Mouse (Mus musculus) megakaryocyte progenitor cell, adult 5-6 weeks (primary cell): Measurements from ENCODE around the gene Polk. TPM values are rescaled to one million over a fixed set of nuclear protein-coding genes. Genes with fewer than 3 reads are reported as not detected.

Experiments
- ATAC-seq: replicated peaks from 2 replicates; pipeline ENCODE4 v1.8.0; 2016; ENCODE audit warnings: mild to moderate bottlenecking, moderate TSS enrichment, inconsistent platforms; ENCODE audit not compliant: poor library complexity
- total RNA-seq, 2 experiments: library from RNA; stranded (forward) in 1 of 2; stranded (reverse) in 1 of 2; fragments of 157-497, 149-512 nt in 1 of 2; fragments of 200-1000 nt in 1 of 2; gene quantifications; 2 replicates each; pipeline versions ENCODE4 v1.2.3 to v1.2.4; 2015 to 2017

Gene Polk
- total RNA-seq, 2 experiments from 2014 or later: 9.3 to 20.9 TPM

GRCm38 (mm10) chr13:96530064-96530463, 12.3 kb downstream of the Polk start:
- no peak for ATAC-seq

GRCm38 (mm10) chr13:96529542-96529941, 12.8 kb downstream of the Polk start:
- no peak for ATAC-seq

GRCm38 (mm10) chr13:96528776-96529175, 13.6 kb downstream of the Polk start:
- ATAC-seq: no peak

GRCm38 (mm10) chr13:96527856-96528255, 14.5 kb downstream of the Polk start:
- ATAC-seq: peak; percentile 65

GRCm38 (mm10) chr13:96527022-96527421, 15.4 kb downstream of the Polk start:
- no peak for ATAC-seq

GRCm38 (mm10) chr13:96521294-96521693, 21.1 kb downstream of the Polk start:
- peak; percentile 54 for ATAC-seq

GRCm38 (mm10) chr13:96517335-96517734, 25.0 kb downstream of the Polk start:
- no peak for ATAC-seq

GRCm38 (mm10) chr13:96516249-96516648, 26.1 kb downstream of the Polk start:
- ATAC-seq: peak; percentile 37; the same call in 1 of the 2 replicates

- no peak for ATAC-seq
Measured at GRCm38 (mm10) chr13:96514154-96514942, 28.0 kb downstream of the Polk start.

GRCm38 (mm10) chr13:96511893-96512292, 30.5 kb downstream of the Polk start:
- no peak for ATAC-seq

- ATAC-seq: no peak
Measured at GRCm38 (mm10) chr13:96511262-96511661, 31.1 kb downstream of the Polk start.

GRCm38 (mm10) chr13:96510635-96511034, 31.7 kb downstream of the Polk start:
- peak; percentile 81 for ATAC-seq

GRCm38 (mm10) chr13:96507541-96507940, 34.8 kb downstream of the Polk start:
- ATAC-seq: no peak

GRCm38 (mm10) chr13:96506313-96506712, 36.1 kb downstream of the Polk start:
- 0 out of 2 replicates have a peak, but pooled peaks have one; percentile 21 for ATAC-seq

- no peak for ATAC-seq
Measured at GRCm38 (mm10) chr13:96505661-96506060, 36.7 kb downstream of the Polk start.

- no peak for ATAC-seq
Measured at GRCm38 (mm10) chr13:96499891-96500290, 42.5 kb downstream of the Polk start.

- ATAC-seq: peak; percentile 73
Measured at GRCm38 (mm10) chr13:96496630-96497029, 45.7 kb downstream of the Polk start.

GRCm38 (mm10) chr13:96490433-96490832, 51.9 kb downstream of the Polk start, which contains the start of gene Gm17622:
TSS of gene Gm17622 (plus strand) at chr13:96490733.
- ATAC-seq: no peak

GRCm38 (mm10) chr13:96487968-96488367, 54.4 kb downstream of the Polk start:
- no peak for ATAC-seq

- ATAC-seq: no peak
Measured at GRCm38 (mm10) chr13:96487230-96487629, 55.1 kb downstream of the Polk start.

- no peak for ATAC-seq
Measured at GRCm38 (mm10) chr13:96478991-96479390, 63.4 kb downstream of the Polk start.

- ATAC-seq: no peak
Measured at GRCm38 (mm10) chr13:96477226-96477625, 65.2 kb downstream of the Polk start.

GRCm38 (mm10) chr13:96470957-96471356, 71.4 kb downstream of the Polk start, which contains the start of gene Ankdd1b:
TSS of gene Ankdd1b (minus strand) at chr13:96471198.
- no peak for ATAC-seq
